In the genomic region with DNA sequence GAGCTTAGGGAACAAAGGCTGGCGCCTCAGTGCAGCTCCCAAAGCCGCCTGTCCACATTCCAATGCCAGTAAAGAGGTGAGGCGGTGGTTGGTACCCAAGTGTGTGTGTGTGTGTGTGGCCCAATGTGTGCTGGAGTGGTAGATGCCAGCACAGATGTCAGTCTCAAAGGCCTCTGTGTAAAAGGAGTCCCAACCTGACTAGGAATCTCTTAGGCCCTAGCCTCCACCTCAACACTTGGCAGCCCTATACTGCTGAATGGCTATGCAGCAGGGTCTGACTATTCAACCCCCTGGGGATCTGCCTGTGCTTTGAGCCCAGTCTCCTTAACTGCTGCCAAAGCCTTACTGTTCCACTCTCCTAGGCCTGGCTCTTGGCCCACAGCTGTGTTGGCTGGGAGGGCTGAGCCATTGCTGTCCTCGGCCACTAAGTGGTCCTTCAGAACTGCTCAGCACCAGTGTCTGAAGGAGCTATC, we compare ENCODE assay signal across 8 mouse cellular contexts. TPM values are rescaled to one million over a fixed set of nuclear protein-coding genes. Genes with fewer than 3 reads are reported as not detected.
A peak's percentile ranks its signal among the peaks of the same experiment; 100 is the strongest.
DNase-seq lines count a peak whose midpoint lies in the region; ATAC-seq and TF ChIP-seq lines count a peak whose summit lies in the region.
"Had no signal": no experiment of that assay in that cellular context is flagged by ENCODE, and none has a peak within 500 bp of the region (broad histone marks: within the 10 kb centered on the region; RNA-seq: fewer than 3 reads in every experiment).

No protein-coding gene starts in this region.

- H3K9ac ChIP-seq in lung, embryonic 15.5 days = no peak overlapping the region
- H3K9ac ChIP-seq in intestine, postnatal 0 days (ENCODE audit: low read depth, low read length) = no peak overlapping the region
- H3K9ac ChIP-seq in liver, embryonic 11.5 days (ENCODE audit: low read depth, low read length) = no peak overlapping the region
- H3K9ac ChIP-seq: midbrain, embryonic 12.5 days had no signal

- ATAC-seq in lung, embryonic 15.5 days (ENCODE audit: borderline replicate concordance, extremely low read depth, low FRiP score, low TSS enrichment) = peak; percentile 83
- no peak for ATAC-seq in intestine, postnatal 0 days
- ATAC-seq in liver, embryonic 11.5 days (replicated peaks; ENCODE audit: low FRiP score) = no peak

- TF ChIP-seq CTCF in intestine, postnatal 0 days (IDR thresholded peaks at IDR 0.05; ENCODE audit: low read depth) = no peak

- H3K9me3 ChIP-seq in lung, embryonic 15.5 days = no peaks in the 10 kb centered on the region
- H3K9me3 ChIP-seq in intestine, postnatal 0 days (ENCODE audit: control insufficient read depth) = no peaks in the 10 kb centered on the region
- no peaks in the 10 kb centered on the region for H3K9me3 ChIP-seq in liver, embryonic 11.5 days (ENCODE audit: control insufficient read depth, low read length)
- H3K9me3 ChIP-seq: midbrain, embryonic 12.5 days had no signal

- peak overlapping the region; percentile 92 for H3K27ac ChIP-seq in lung, embryonic 15.5 days
- H3K27ac ChIP-seq in intestine, postnatal 0 days (ENCODE audit: low read depth, low read length) = no peak overlapping the region
- no peak overlapping the region for H3K27ac ChIP-seq in liver, embryonic 11.5 days (ENCODE audit: low read depth, low read length)
- H3K27ac ChIP-seq: midbrain, embryonic 12.5 days had no signal

- H3K27me3 ChIP-seq in lung, embryonic 15.5 days = no peaks in the 10 kb centered on the region
- no peaks in the 10 kb centered on the region for H3K27me3 ChIP-seq in intestine, postnatal 0 days (replicated peaks; ENCODE audit: control insufficient read depth, insufficient read depth, low read length)
- no peaks in the 10 kb centered on the region for H3K27me3 ChIP-seq in liver, embryonic 11.5 days (replicated peaks; ENCODE audit: control insufficient read depth, insufficient read depth, low read length)
- H3K27me3 ChIP-seq: midbrain, embryonic 12.5 days had no signal

- H3K36me3 ChIP-seq in lung, embryonic 15.5 days = peaks cover 31% of the 10 kb centered on the region
- peaks cover 47% of the 10 kb centered on the region for H3K36me3 ChIP-seq in intestine, postnatal 0 days (ENCODE audit: control insufficient read depth, insufficient read depth)
- H3K36me3 ChIP-seq in liver, embryonic 11.5 days (ENCODE audit: control insufficient read depth, insufficient read depth, low read length) = peaks cover 34% of the 10 kb centered on the region

- no peak overlapping the region for H3K4me2 ChIP-seq in lung, embryonic 15.5 days
- no peak overlapping the region for H3K4me2 ChIP-seq in intestine, postnatal 0 days (replicated peaks; ENCODE audit: low read depth)
- no peak overlapping the region for H3K4me2 ChIP-seq in liver, embryonic 11.5 days
- H3K4me2 ChIP-seq: midbrain, embryonic 12.5 days had no signal

- WGBS in lung, embryonic 15.5 days = 57% methylated on average over 4 of the region's 4 CpGs
- WGBS in intestine, postnatal 0 days = 68% methylated on average over 4 of the region's 4 CpGs
- 87% methylated on average over 4 of the region's 4 CpGs for WGBS in liver, embryonic 11.5 days

- H3K4me1 ChIP-seq in lung, embryonic 15.5 days = peaks cover 24% of the 10 kb centered on the region
- H3K4me1 ChIP-seq in intestine, postnatal 0 days (replicated peaks; ENCODE audit: control insufficient read depth, insufficient read depth, low read length) = no peaks in the 10 kb centered on the region
- H3K4me1 ChIP-seq in liver, embryonic 11.5 days (replicated peaks; ENCODE audit: control insufficient read depth, insufficient read depth, low read length) = no peaks in the 10 kb centered on the region
- H3K4me1 ChIP-seq: midbrain, embryonic 12.5 days had no signal

- peak; percentile 33 for DNase-seq in layer of hippocampus, adult 11-12 months (ENCODE audit: low spot score)
- no peak for DNase-seq in layer of hippocampus, adult 9-10 months (ENCODE audit: low spot score)
- DNase-seq in cerebellum, postnatal 10 days = peak; percentile 79 to 84
- peak; percentile 65 to 83 for DNase-seq in gastrocnemius, postnatal 4 days (ENCODE audit: low spot score in 2 of 2)
- no peak for DNase-seq in liver, embryonic 11.5 days (ENCODE audit: low spot score)

- H3K4me3 ChIP-seq in lung, embryonic 15.5 days = no peak overlapping the region
- H3K4me3 ChIP-seq in intestine, postnatal 0 days (ENCODE audit: low read depth, low read length) = no peak overlapping the region
- no peak overlapping the region for H3K4me3 ChIP-seq in liver, embryonic 11.5 days (ENCODE audit: low read depth, low read length)
- H3K4me3 ChIP-seq: midbrain, embryonic 12.5 days had no signal

RNA-seq across cellular contexts. Expression of a gene that starts 5.1 kb away (rescaled TPM):
- 10 to 100 TPM; 10.9 to 17.8 TPM for total RNA-seq in gastrocnemius, postnatal 4 days (2021)
- 20.8 and 21.9 TPM in 2 replicates for polyA plus RNA-seq in lung, embryonic 15.5 days (2015; fragmentation: Nextera tagmentation; extraction: Ambion mirVana)
- polyA plus RNA-seq in intestine, postnatal 0 days (2015; fragmentation: Nextera tagmentation; extraction: Ambion mirVana) = 6.7 and 8.6 TPM in 2 replicates
- polyA plus RNA-seq in liver, embryonic 11.5 days (2014; fragmentation: Nextera tagmentation; extraction: Ambion mirVana) = 17.0 and 20.2 TPM in 2 replicates

RNA-seq across cellular contexts. Expression of a gene that starts 19.8 kb away (rescaled TPM):
- 10 to 100 TPM; 31.6 to 32.4 TPM for total RNA-seq in gastrocnemius, postnatal 4 days (2021)
- 61.8 and 66.7 TPM in 2 replicates for polyA plus RNA-seq in lung, embryonic 15.5 days (2015; fragmentation: Nextera tagmentation; extraction: Ambion mirVana)
- polyA plus RNA-seq in intestine, postnatal 0 days (2015; fragmentation: Nextera tagmentation; extraction: Ambion mirVana) = 32.1 TPM in 2 replicates
- polyA plus RNA-seq in liver, embryonic 11.5 days (2014; fragmentation: Nextera tagmentation; extraction: Ambion mirVana) = 48.7 and 48.9 TPM in 2 replicates

RNA-seq across cellular contexts. Expression of a gene that starts 20.2 kb away (rescaled TPM):
- total RNA-seq in gastrocnemius, postnatal 4 days (2021) = 10 to 100 TPM; 23.3 to 26.2 TPM
- 39.0 and 40.7 TPM in 2 replicates for polyA plus RNA-seq in lung, embryonic 15.5 days (2015; fragmentation: Nextera tagmentation; extraction: Ambion mirVana)
- 23.8 and 25.7 TPM in 2 replicates for polyA plus RNA-seq in intestine, postnatal 0 days (2015; fragmentation: Nextera tagmentation; extraction: Ambion mirVana)
- 29.5 and 35.1 TPM in 2 replicates for polyA plus RNA-seq in liver, embryonic 11.5 days (2014; fragmentation: Nextera tagmentation; extraction: Ambion mirVana)

Comparison
In these comparisons a context has a peak if more than half of its experiments do, and no peak if none do; other contexts are left out.
1. DNase-seq: peak in layer of hippocampus, adult 11-12 months (single experiment), cerebellum, postnatal 10 days (2 of 2) and gastrocnemius, postnatal 4 days (2 of 2); none in layer of hippocampus, adult 9-10 months (single experiment) and liver, embryonic 11.5 days (single experiment).